Mouse (Mus musculus) midbrain, embryonic 13.5 days (tissue): ENCODE measurements at regions not wholly inside any gene's neighbourhood (a gene's known extent, or its start where the extent isn't known, plus 50 kb on each side); places are given as distances from the start of the nearest gene placed in this dataset.
A peak's percentile ranks its signal among the peaks of the same experiment; 100 is the strongest.

ENCODE experiments used
- ATAC-seq: fragments of 200-750 bp; cut with Nextera tagmentation; 2 replicates; pipeline ENCODE4 v1.8.0; 2017; ENCODE audit warnings: mild to moderate bottlenecking, moderate TSS enrichment, moderate library complexity
- H3K27ac ChIP-seq: fragments of 300-500 bp; sonication (generic); 2 replicates; pipeline ENCODE4 v1.5.1; 2015; ENCODE audit warnings: inconsistent platforms, mild to moderate bottlenecking, moderate library complexity
- H3K27me3 ChIP-seq: fragments of 300-500 bp; sonication (generic); 2 replicates; pipeline ENCODE4 v1.6.1; 2015; ENCODE audit warnings: mild to moderate bottlenecking, inconsistent platforms
- H3K36me3 ChIP-seq: fragments of 300-500 bp; sonication (generic); 2 replicates; pipeline ENCODE4 v1.6.1; 2015; ENCODE audit warnings: mild to moderate bottlenecking, inconsistent platforms
- H3K4me1 ChIP-seq: fragments of 300-500 bp; sonication (generic); replicated peaks from 2 replicates; pipeline ENCODE4 v1.6.1; 2015; ENCODE audit warnings: inconsistent platforms
- H3K4me2 ChIP-seq: fragments of 300-500 bp; sonication (generic); replicated peaks from 2 replicates; pipeline ENCODE4 v1.6.1; 2015; ENCODE audit warnings: moderate library complexity, mild to moderate bottlenecking, inconsistent platforms
- H3K4me3 ChIP-seq: fragments of 300-500 bp; sonication (generic); replicated peaks from 2 replicates; pipeline ENCODE4 v1.5.1; 2015; ENCODE audit warnings: mild to moderate bottlenecking, inconsistent platforms
- H3K9ac ChIP-seq: fragments of 300-500 bp; sonication (generic); replicated peaks from 2 replicates; pipeline ENCODE4 v1.6.1; 2015; ENCODE audit warnings: mild to moderate bottlenecking, inconsistent platforms
- H3K9me3 ChIP-seq: fragments of 300-500 bp; sonication (generic); 2 replicates; pipeline ENCODE4 v1.6.1; 2016; ENCODE audit warnings: mild to moderate bottlenecking, inconsistent platforms
- WGBS: fragments of 180-500 bp; shearing (Covaris S2); methylation state at CpG from one replicate; pipeline ENCODE4 v1.1.7; 2015; 5-methylcytosine and 5-hydroxymethylcytosine counted together

- Histone ChIP-seq H3K9me3 (no peaks in the 10 kb centered on the region), H3K27me3 (no peaks in the 10 kb centered on the region), H3K9ac (no peak overlapping the region), H3K4me1 (no peaks in the 10 kb centered on the region), H3K4me2 (no peak overlapping the region), H3K4me3 (no peak overlapping the region), H3K27ac (no peak overlapping the region), H3K36me3 (no peaks in the 10 kb centered on the region)
- 73% methylated on average over 11 of the region's 11 CpGs for WGBS
- no peak for ATAC-seq
These were observed 161.0 kb upstream of the Rfx3 start for GRCm38 (mm10) chr19:28171836-28172534.

DNA sequence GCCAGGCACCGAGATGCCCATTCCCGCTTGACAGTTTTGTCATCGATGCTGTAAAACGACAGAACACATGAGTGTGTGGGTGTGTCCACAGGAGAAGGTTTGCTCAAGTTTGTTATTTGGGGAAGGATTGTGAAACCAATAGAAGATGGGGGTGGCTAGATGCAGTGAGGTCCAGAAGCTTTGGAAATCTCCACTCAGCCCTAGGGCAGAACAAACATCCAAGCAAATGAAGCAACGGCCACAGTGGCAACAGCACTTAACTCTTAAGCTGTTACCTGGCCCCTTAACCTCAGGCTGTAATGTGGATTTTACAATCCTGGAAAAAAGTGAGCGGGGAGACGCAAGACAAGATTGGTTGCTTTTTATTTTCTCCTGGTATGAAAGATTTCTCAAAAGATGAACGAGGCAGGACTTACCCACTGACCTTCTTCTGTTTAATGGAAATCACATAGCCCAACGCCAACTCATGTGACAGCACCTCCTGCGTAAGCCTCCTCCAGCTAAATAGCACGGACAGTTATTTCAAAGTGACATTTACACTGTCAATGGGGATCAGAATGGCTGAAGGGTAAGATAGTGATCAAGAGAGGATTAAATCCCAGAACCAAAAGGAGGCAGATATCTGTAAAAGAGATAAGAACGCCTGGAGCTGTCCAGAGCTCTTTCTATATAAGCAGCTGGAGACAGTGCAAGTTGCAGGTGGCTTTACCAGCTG is 156.6 kb upstream of the Rfx3 start:
- ATAC-seq = no peak
- Histone ChIP-seq H3K9ac (no peak overlapping the region), H3K4me1 (peaks cover 5% of the 10 kb centered on the region; the same call in 1 of the 2 replicates), H3K27ac (no peak overlapping the region), H3K9me3 (no peaks in the 10 kb centered on the region), H3K4me2 (no peak overlapping the region), H3K27me3 (0 out of 2 replicates have a peak, but pooled peaks cover 3% of the 10 kb centered on the region), H3K4me3 (no peak overlapping the region), H3K36me3 (no peaks in the 10 kb centered on the region)
- WGBS = 73% methylated on average over 12 of the region's 12 CpGs

GRCm38 (mm10) chr19:28166626-28167025 is 155.7 kb upstream of the Rfx3 start:
- Histone ChIP-seq H3K27ac (no peak overlapping the region), H3K27me3 (0 out of 2 replicates have a peak, but pooled peaks cover 3% of the 10 kb centered on the region), H3K36me3 (no peaks in the 10 kb centered on the region), H3K9me3 (no peaks in the 10 kb centered on the region), H3K4me1 (peaks cover 5% of the 10 kb centered on the region; the same call in 1 of the 2 replicates), H3K9ac (no peak overlapping the region), H3K4me3 (no peak overlapping the region), H3K4me2 (no peak overlapping the region)
- 84% methylated on average over 7 of the region's 7 CpGs for WGBS
- no peak for ATAC-seq

- Histone ChIP-seq H3K27ac (no peak overlapping the region), H3K4me2 (peak overlapping the region; percentile 28; the same call in 1 of the 2 replicates), H3K9me3 (no peaks in the 10 kb centered on the region), H3K4me3 (peak overlapping the region; percentile 10; the same call in 1 of the 2 replicates), H3K27me3 (0 out of 2 replicates have a peak, but pooled peaks cover 3% of the 10 kb centered on the region), H3K4me1 (peaks cover 5% of the 10 kb centered on the region; the same call in 1 of the 2 replicates), H3K36me3 (no peaks in the 10 kb centered on the region), H3K9ac (no peak overlapping the region)
- ATAC-seq = peak; percentile 91
- 41% methylated on average over 15 of the region's 15 CpGs for WGBS
These were observed 155.0 kb upstream of the Rfx3 start for GRCm38 (mm10) chr19:28165901-28166361.

- WGBS = 80% methylated on average over 6 of the region's 6 CpGs
- peaks cover 5% of the 10 kb centered on the region; the same call in 1 of the 2 replicates for H3K4me1 ChIP-seq
- no peaks in the 10 kb centered on the region for H3K36me3 ChIP-seq
- no peak overlapping the region for H3K4me2 ChIP-seq
- no peak for ATAC-seq
- peaks cover 3% of the 10 kb centered on the region; the same call in 1 of the 2 replicates for H3K9me3 ChIP-seq
- no peak overlapping the region for H3K27ac ChIP-seq
- H3K9ac ChIP-seq = no peak overlapping the region
- 0 out of 2 replicates have a peak, but pooled peaks cover 3% of the 10 kb centered on the region for H3K27me3 ChIP-seq
- no peak overlapping the region for H3K4me3 ChIP-seq
These were observed 152.2 kb upstream of the Rfx3 start for GRCm38 (mm10) chr19:28163195-28163594.

DNA sequence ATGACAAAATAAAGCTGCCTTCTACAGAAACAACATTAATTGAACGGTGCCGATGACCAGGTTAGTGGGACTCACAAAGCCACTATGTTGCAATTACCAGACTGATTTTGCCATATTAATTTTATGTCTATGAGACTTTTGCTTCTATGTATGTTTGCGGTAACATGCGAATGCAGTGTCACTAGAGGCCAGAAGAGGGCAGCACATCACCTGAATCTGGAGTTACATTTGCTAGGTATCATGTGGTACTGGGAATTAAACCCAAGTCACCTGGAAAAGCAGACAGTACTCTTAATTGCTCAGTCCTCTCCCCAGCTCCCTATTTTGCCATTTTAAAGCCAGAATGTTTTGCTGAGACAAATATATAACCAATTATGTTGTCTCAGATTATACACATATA is 149.6 kb upstream of the Rfx3 start:
- 80% methylated on average over 4 of the region's 4 CpGs for whole genome bisulfite sequencing
- no peak overlapping the region for H3K27ac ChIP-seq
- H3K9me3 ChIP-seq = peaks cover 3% of the 10 kb centered on the region; the same call in 1 of the 2 replicates
- no peaks in the 10 kb centered on the region for H3K36me3 ChIP-seq
- H3K9ac ChIP-seq = no peak overlapping the region
- H3K4me3 ChIP-seq = no peak overlapping the region
- H3K4me2 ChIP-seq = no peak overlapping the region
- H3K4me1 ChIP-seq = no peaks in the 10 kb centered on the region
- 0 out of 2 replicates have a peak, but pooled peaks cover 3% of the 10 kb centered on the region for H3K27me3 ChIP-seq
- ATAC-seq = no peak

DNA sequence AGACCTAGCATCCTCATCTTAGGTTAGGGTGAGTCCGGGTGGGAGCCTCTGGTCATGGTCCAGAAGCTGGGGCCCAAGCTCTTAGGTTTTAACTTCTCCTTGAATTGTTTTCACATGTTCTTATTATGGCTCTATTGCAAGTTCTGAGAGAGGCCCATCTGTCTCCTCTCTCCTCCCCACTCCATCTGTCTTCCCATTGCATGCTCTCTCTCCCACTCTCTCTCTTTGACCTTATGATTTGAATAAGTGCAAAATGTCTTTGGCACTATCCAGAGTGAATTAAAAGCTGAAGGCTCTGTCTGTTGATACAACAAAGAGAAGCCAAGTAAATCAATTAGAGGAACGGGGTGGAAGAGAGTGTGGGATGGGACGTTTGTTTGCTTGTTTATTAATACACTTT is 146.2 kb upstream of the Rfx3 start:
- no peak overlapping the region for H3K4me3 ChIP-seq
- ATAC-seq = no peak
- H3K27ac ChIP-seq = no peak overlapping the region
- H3K4me1 ChIP-seq = no peaks in the 10 kb centered on the region
- WGBS = 87% methylated on average over 3 of the region's 3 CpGs
- no peaks in the 10 kb centered on the region for H3K27me3 ChIP-seq
- no peak overlapping the region for H3K9ac ChIP-seq
- peaks cover 3% of the 10 kb centered on the region; the same call in 1 of the 2 replicates for H3K9me3 ChIP-seq
- no peak overlapping the region for H3K4me2 ChIP-seq
- H3K36me3 ChIP-seq = no peaks in the 10 kb centered on the region

- Histone ChIP-seq H3K9me3 (no peaks in the 10 kb centered on the region), H3K36me3 (no peaks in the 10 kb centered on the region), H3K27me3 (no peaks in the 10 kb centered on the region), H3K9ac (no peak overlapping the region), H3K4me1 (no peaks in the 10 kb centered on the region), H3K4me2 (no peak overlapping the region), H3K4me3 (no peak overlapping the region), H3K27ac (no peak overlapping the region)
- no peak for ATAC-seq
- whole genome bisulfite sequencing = 88% methylated on average over 10 of the region's 10 CpGs
These were observed 126.6 kb upstream of the Rfx3 start for GRCm38 (mm10) chr19:28137581-28137980.

GRCm38 (mm10) chr19:28134806-28135205 is 123.8 kb upstream of the Rfx3 start:
- WGBS = 12% methylated on average over 1 of the region's 1 CpGs
- no peak for ATAC-seq

GRCm38 (mm10) chr19:28111263-28112180 is 100.6 kb upstream of the Rfx3 start:
- WGBS = 83% methylated on average over 10 of the region's 10 CpGs
- no peak overlapping the region for H3K27ac ChIP-seq
- no peak for ATAC-seq
- no peaks in the 10 kb centered on the region for H3K9me3 ChIP-seq
- H3K4me3 ChIP-seq = no peak overlapping the region
- no peak overlapping the region for H3K9ac ChIP-seq
- H3K4me2 ChIP-seq = no peak overlapping the region
- H3K27me3 ChIP-seq = no peaks in the 10 kb centered on the region
- no peaks in the 10 kb centered on the region for H3K36me3 ChIP-seq
- H3K4me1 ChIP-seq = no peaks in the 10 kb centered on the region

More at GRCm38 (mm10) chr19:28134806-28135205, 123.8 kb upstream of the Rfx3 start:
- H3K36me3 ChIP-seq = no peaks in the 10 kb centered on the region
- no peak overlapping the region for H3K9ac ChIP-seq
- no peak overlapping the region for H3K4me3 ChIP-seq
- no peaks in the 10 kb centered on the region for H3K4me1 ChIP-seq
- H3K9me3 ChIP-seq = no peaks in the 10 kb centered on the region
- H3K4me2 ChIP-seq = no peak overlapping the region
- no peak overlapping the region for H3K27ac ChIP-seq
- no peaks in the 10 kb centered on the region for H3K27me3 ChIP-seq

DNA sequence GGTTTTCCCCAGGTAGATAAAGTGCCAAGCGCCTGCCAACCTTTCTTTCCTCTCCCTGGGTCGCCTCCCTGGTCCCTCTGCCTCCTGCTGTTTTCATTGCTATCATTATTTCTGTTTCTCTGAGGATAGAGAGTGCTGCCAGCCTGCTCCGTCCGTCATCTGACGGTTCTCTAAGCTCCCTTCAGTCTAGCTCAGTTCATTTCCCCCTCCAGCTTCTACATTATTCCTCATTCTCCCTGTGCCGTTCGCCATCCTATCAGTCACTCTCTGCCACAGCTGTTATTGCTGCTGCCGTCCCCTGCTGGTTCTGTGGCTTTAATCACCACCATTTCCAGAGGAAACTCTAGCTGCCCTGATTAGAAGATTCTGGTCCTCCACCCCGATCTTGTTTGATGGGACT is 84.7 kb upstream of the Rfx3 start:
- no peak overlapping the region for H3K4me2 ChIP-seq
- ATAC-seq = no peak
- 42% methylated on average over 9 of the region's 9 CpGs for WGBS

More for the DNA sequence above, 84.7 kb upstream of the Rfx3 start:
- no peaks in the 10 kb centered on the region for H3K36me3 ChIP-seq
- H3K27me3 ChIP-seq = no peaks in the 10 kb centered on the region
- no peak overlapping the region for H3K9ac ChIP-seq
- no peaks in the 10 kb centered on the region for H3K9me3 ChIP-seq
- H3K27ac ChIP-seq = no peak overlapping the region
- H3K4me3 ChIP-seq = no peak overlapping the region
- peaks cover 5% of the 10 kb centered on the region; the same call in 1 of the 2 replicates for H3K4me1 ChIP-seq
